Comparison of ENCODE assay signal across 9 mouse cellular contexts in the genomic region with DNA sequence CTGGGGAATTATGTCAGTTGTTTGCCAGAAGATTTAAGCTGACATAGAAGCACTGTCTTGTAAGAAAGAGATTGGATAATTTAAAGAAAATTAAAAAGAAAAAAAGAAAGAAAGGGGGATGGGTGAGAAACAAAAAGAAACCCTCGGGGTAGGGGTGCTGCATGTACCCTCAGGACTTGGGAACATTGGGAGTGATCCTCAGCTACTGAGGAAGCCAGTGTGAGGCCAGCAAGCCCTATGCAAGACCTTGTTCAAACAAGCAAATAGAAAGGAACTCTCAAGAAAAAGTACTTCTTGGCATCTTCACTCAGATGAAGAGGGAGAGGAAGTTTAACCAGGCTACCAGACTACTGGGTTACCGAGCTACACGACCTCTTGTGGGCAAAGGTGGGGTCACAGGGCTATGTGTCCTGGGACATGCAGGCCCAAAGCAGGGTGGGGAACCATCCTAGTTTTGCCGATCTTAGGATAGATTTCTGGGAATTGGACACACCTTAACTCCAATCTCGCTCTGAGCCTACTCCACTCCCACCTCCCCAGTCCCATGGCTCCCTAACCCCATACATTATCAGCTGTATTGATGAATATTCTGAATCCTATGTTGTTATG. TPM values are rescaled to one million over a fixed set of nuclear protein-coding genes. Genes with fewer than 3 reads are reported as not detected.
DNase-seq lines count a peak whose midpoint lies in the region; ATAC-seq and TF ChIP-seq lines count a peak whose summit lies in the region.
"Had no signal": no experiment of that assay in that cellular context is flagged by ENCODE, and none has a peak within 500 bp of the region (broad histone marks: within the 10 kb centered on the region; RNA-seq: fewer than 3 reads in every experiment).

No protein-coding gene starts in this region.

- H3K9me3 ChIP-seq in liver, embryonic 16.5 days (replicated peaks; ENCODE audit: control insufficient read depth, low read length), result no peaks in the 10 kb centered on the region
- no peaks in the 10 kb centered on the region for H3K9me3 ChIP-seq in hindbrain, postnatal 0 days (ENCODE audit: low read length)
- no peaks in the 10 kb centered on the region for H3K9me3 ChIP-seq in heart, embryonic 10.5 days
- H3K9me3 ChIP-seq: midbrain, embryonic 10.5 days had no signal

- no peaks in the 10 kb centered on the region for H3K27me3 ChIP-seq in liver, embryonic 16.5 days (ENCODE audit: control insufficient read depth, insufficient read depth, low read depth, low read length)
- H3K27me3 ChIP-seq in spleen, adult 2 months (ENCODE audit: control insufficient read depth, insufficient read depth, low read length), result no peaks in the 10 kb centered on the region
- no peaks in the 10 kb centered on the region for H3K27me3 ChIP-seq in hindbrain, postnatal 0 days (ENCODE audit: insufficient read depth, low read length)
- no peaks in the 10 kb centered on the region for H3K27me3 ChIP-seq in heart, embryonic 10.5 days (ENCODE audit: insufficient read depth, poor library complexity, severe bottlenecking)

- H3K4me2 ChIP-seq in liver, embryonic 16.5 days (ENCODE audit: low read depth, low read length), result no peak overlapping the region
- H3K4me2 ChIP-seq in hindbrain, postnatal 0 days (ENCODE audit: low read depth, low read length), result no peak overlapping the region

- no peak overlapping the region for H3K9ac ChIP-seq in liver, embryonic 16.5 days (ENCODE audit: low read depth, low read length)
- no peak overlapping the region for H3K9ac ChIP-seq in hindbrain, postnatal 0 days (replicated peaks; ENCODE audit: low read length)

- 35% methylated on average over 5 of the region's 5 CpGs for WGBS in liver, embryonic 16.5 days (ENCODE audit: insufficient replicate concordance)
- 45% methylated on average over 5 of the region's 5 CpGs for WGBS in spleen, adult 2 months
- 69% methylated on average over 5 of the region's 5 CpGs for WGBS in hindbrain, postnatal 0 days
- 76% methylated on average over 5 of the region's 5 CpGs for WGBS in heart, embryonic 10.5 days

- peak overlapping the region; percentile 10; the same call in 1 of the 2 replicates for H3K27ac ChIP-seq in liver, embryonic 16.5 days (ENCODE audit: low read length)
- no peak overlapping the region for H3K27ac ChIP-seq in spleen, adult 2 months (ENCODE audit: insufficient read depth, low read length)
- H3K27ac ChIP-seq in hindbrain, postnatal 0 days, result no peak overlapping the region
- H3K27ac ChIP-seq in heart, embryonic 10.5 days, result no peak overlapping the region
- H3K27ac ChIP-seq: midbrain, embryonic 10.5 days had no signal

- peak; percentile 53; the same call in 1 of the 2 replicates for TF ChIP-seq CTCF in spleen, adult 2 months (IDR thresholded peaks at IDR 0.05; ENCODE audit: extremely low read depth, insufficient read depth, insufficient read length, insufficient replicate concordance)
- TF ChIP-seq CTCF in hindbrain, postnatal 0 days (IDR thresholded peaks at IDR 0.05; ENCODE audit: low read depth), result no peak

- no peak overlapping the region for H3K4me3 ChIP-seq in liver, embryonic 16.5 days (ENCODE audit: low read depth, low read length)
- H3K4me3 ChIP-seq in spleen, adult 2 months (ENCODE audit: extremely low read depth, insufficient read depth, insufficient read length), result no peak overlapping the region
- H3K4me3 ChIP-seq in hindbrain, postnatal 0 days (ENCODE audit: low read length), result no peak overlapping the region
- no peak overlapping the region for H3K4me3 ChIP-seq in heart, embryonic 10.5 days
- H3K4me3 ChIP-seq: midbrain, embryonic 10.5 days had no signal

- H3K4me1 ChIP-seq in liver, embryonic 16.5 days (ENCODE audit: control insufficient read depth, low read depth, low read length), result peaks cover 31% of the 10 kb centered on the region
- peaks cover 6% of the 10 kb centered on the region; the same call in 1 of the 2 replicates for H3K4me1 ChIP-seq in spleen, adult 2 months (ENCODE audit: control insufficient read depth, insufficient read depth, insufficient read length)
- no peaks in the 10 kb centered on the region for H3K4me1 ChIP-seq in hindbrain, postnatal 0 days (ENCODE audit: insufficient read depth, low read length)
- H3K4me1 ChIP-seq in heart, embryonic 10.5 days, result peaks cover 16% of the 10 kb centered on the region; the same call in 1 of the 2 replicates

- no peak for TF ChIP-seq POLR2A in spleen, adult 2 months (IDR thresholded peaks at IDR 0.05; ENCODE audit: low read depth, low read length)

- intact Hi-C loops in gastrocnemius, postnatal 14 days (cut with DNase I; ENCODE audit: low total_unique reads), result no loop called here

- ATAC-seq in liver, embryonic 16.5 days (ENCODE audit: low read depth), result peak; percentile 47
- ATAC-seq in hindbrain, postnatal 0 days, result no peak

- DNase-seq in adrenal gland, postnatal 14 days, result peak; percentile 11
- no peak for DNase-seq in adrenal gland, adult 18-20 months (ENCODE audit: low spot score in 2 of 2)
- peak; percentile 45 for DNase-seq in ZHBTc4 (ENCODE audit: low read depth, low spot score)
- DNase-seq in spleen, adult 2 months (ENCODE audit: low read depth in 1 of 2, low spot score in 2 of 2), result peak; percentile 25 to 56
- no peak for DNase-seq in gastrocnemius, postnatal 14 days
- DNase-seq in hindbrain, postnatal 0 days (ENCODE audit: low spot score), result no peak
- DNase-seq in heart, embryonic 10.5 days (ENCODE audit: low spot score), result no peak

- no peaks in the 10 kb centered on the region for H3K36me3 ChIP-seq in liver, embryonic 16.5 days (ENCODE audit: control insufficient read depth, insufficient read depth)
- no peaks in the 10 kb centered on the region for H3K36me3 ChIP-seq in spleen, adult 2 months (ENCODE audit: control insufficient read depth, insufficient read depth, low read length)
- H3K36me3 ChIP-seq in hindbrain, postnatal 0 days (ENCODE audit: insufficient read depth, low read length), result no peaks in the 10 kb centered on the region
- no peaks in the 10 kb centered on the region for H3K36me3 ChIP-seq in heart, embryonic 10.5 days
- H3K36me3 ChIP-seq: midbrain, embryonic 10.5 days had no signal

RNA-seq across cellular contexts. Expression of gene C1galt1, which starts 12.1 kb away (rescaled TPM):
- 30.3 and 30.7 TPM in 2 replicates for total RNA-seq in adrenal gland, postnatal 14 days (2021)
- 10 to 100 TPM; 18.1 to 28.3 TPM for total RNA-seq in adrenal gland, adult 18-20 months (2021)
- polyA plus RNA-seq in liver, embryonic 16.5 days (2015; fragmentation: Nextera tagmentation; extraction: Ambion mirVana), result 3.4 and 3.7 TPM in 2 replicates
- 3.1 and 3.5 TPM in 2 replicates for polyA plus RNA-seq in spleen, adult 2 months (2012; rRNA removed)
- 10 to 100 TPM; 11.3 to 11.9 TPM for total RNA-seq in gastrocnemius, postnatal 14 days (2021)
- total RNA-seq in hindbrain, postnatal 0 days (2014; rRNA removed), result 14.3 and 14.8 TPM in 2 replicates
- polyA plus RNA-seq in hindbrain, postnatal 0 days (2015; fragmentation: Nextera tagmentation; extraction: Ambion mirVana), result 1.5 and 1.8 TPM in 2 replicates
- polyA plus RNA-seq in heart, embryonic 10.5 days (2016; fragmentation: Nextera tagmentation; extraction: Ambion mirVana), result 3.4 and 3.5 TPM in 2 replicates

Comparison
In these comparisons a context has a peak if more than half of its experiments do, and no peak if none do; other contexts are left out.
1. DNase-seq: peak in adrenal gland, postnatal 14 days (single experiment), ZHBTc4 (single experiment) and spleen, adult 2 months (2 of 2); none in adrenal gland, adult 18-20 months (0 of 2), gastrocnemius, postnatal 14 days (single experiment), hindbrain, postnatal 0 days (single experiment) and heart, embryonic 10.5 days (single experiment).